16 mouse cellular contexts compared by ENCODE assay signal in genomic region chr19:53080487-53080886, GRCm38 (mm10). TPM values are rescaled to one million over a fixed set of nuclear protein-coding genes. Genes with fewer than 3 reads are reported as not detected.
DNase-seq lines count a peak whose midpoint lies in the region; ATAC-seq and TF ChIP-seq lines count a peak whose summit lies in the region.
"Had no signal": no experiment of that assay in that cellular context is flagged by ENCODE, and none has a peak within 500 bp of the region (broad histone marks: within the 10 kb centered on the region; RNA-seq: fewer than 3 reads in every experiment).

No protein-coding gene starts in this region.

- peak overlapping the region; percentile 66; the same call in 1 of the 2 replicates for H3K27ac ChIP-seq in lung, embryonic 14.5 days (ENCODE audit: low read depth)
- peak overlapping the region; percentile 80 for H3K27ac ChIP-seq in embryonic facial prominence, embryonic 12.5 days
- H3K27ac ChIP-seq in limb, embryonic 10.5 days = peak overlapping the region; percentile 80
- H3K27ac ChIP-seq in stomach, embryonic 14.5 days (ENCODE audit: low read length) = peak overlapping the region; percentile 58; the same call in 1 of the 2 replicates
- H3K27ac ChIP-seq: hindbrain, embryonic 15.5 days; macrophage; midbrain, embryonic 12.5 days had no signal

- TF ChIP-seq CTCF in lung, embryonic 14.5 days (IDR thresholded peaks at IDR 0.05; ENCODE audit: low read depth) = no peak

- no peak for DNase-seq in lung, embryonic 14.5 days
- DNase-seq in lung, adult 18-20 months = no peak
- DNase-seq in limb, embryonic 10.5 days (ENCODE audit: low spot score) = no peak
- no peak for DNase-seq in frontal cortex, postnatal 36 days (ENCODE audit: low spot score in 2 of 2)
- no peak for DNase-seq in heart, adult 8-10 months (ENCODE audit: low spot score)
- DNase-seq in right cerebral cortex, postnatal 25 days = no peak
- DNase-seq: heart, postnatal 4 days; left cerebral cortex, postnatal 4 days had no signal

- no peaks in the 10 kb centered on the region for H3K36me3 ChIP-seq in lung, embryonic 14.5 days (ENCODE audit: insufficient read depth)
- no peaks in the 10 kb centered on the region for H3K36me3 ChIP-seq in embryonic facial prominence, embryonic 12.5 days
- no peaks in the 10 kb centered on the region for H3K36me3 ChIP-seq in limb, embryonic 10.5 days
- H3K36me3 ChIP-seq in stomach, embryonic 14.5 days (ENCODE audit: control insufficient read depth, insufficient read depth, low read length) = no peaks in the 10 kb centered on the region
- H3K36me3 ChIP-seq: embryonic facial prominence, embryonic 13.5 days; hindbrain, embryonic 15.5 days; midbrain, embryonic 12.5 days had no signal

- no peak for ATAC-seq in lung, embryonic 14.5 days (ENCODE audit: insufficient read depth)
- no peak for ATAC-seq in embryonic facial prominence, embryonic 12.5 days (ENCODE audit: insufficient number of reproducible peaks, insufficient read depth, low FRiP score, low TSS enrichment)
- peak; percentile 79 for ATAC-seq in stomach, embryonic 14.5 days (ENCODE audit: insufficient number of reproducible peaks, insufficient read depth, low FRiP score, low read depth)
- ATAC-seq: forebrain, embryonic 16.5 days had no signal

- no peak overlapping the region for H3K4me2 ChIP-seq in lung, embryonic 14.5 days
- H3K4me2 ChIP-seq in embryonic facial prominence, embryonic 12.5 days (replicated peaks) = no peak overlapping the region
- H3K4me2 ChIP-seq in stomach, embryonic 14.5 days (replicated peaks; ENCODE audit: low read depth, low read length) = no peak overlapping the region
- H3K4me2 ChIP-seq: embryonic facial prominence, embryonic 13.5 days; hindbrain, embryonic 15.5 days; midbrain, embryonic 12.5 days had no signal

- peaks cover 45% of the 10 kb centered on the region for H3K4me1 ChIP-seq in lung, embryonic 14.5 days (ENCODE audit: insufficient read depth)
- peaks cover 61% of the 10 kb centered on the region for H3K4me1 ChIP-seq in embryonic facial prominence, embryonic 12.5 days
- H3K4me1 ChIP-seq in limb, embryonic 10.5 days = peaks cover 54% of the 10 kb centered on the region
- peaks cover 45% of the 10 kb centered on the region for H3K4me1 ChIP-seq in stomach, embryonic 14.5 days (ENCODE audit: control insufficient read depth, insufficient read depth, low read length)
- H3K4me1 ChIP-seq: midbrain, embryonic 12.5 days had no signal

- no peaks in the 10 kb centered on the region; the same call in 1 of the 2 replicates for H3K9me3 ChIP-seq in lung, embryonic 14.5 days (ENCODE audit: low read depth, low read length)
- no peaks in the 10 kb centered on the region for H3K9me3 ChIP-seq in embryonic facial prominence, embryonic 12.5 days
- no peaks in the 10 kb centered on the region for H3K9me3 ChIP-seq in limb, embryonic 10.5 days (replicated peaks)
- H3K9me3 ChIP-seq in stomach, embryonic 14.5 days (ENCODE audit: control insufficient read depth, low read depth, low read length) = no peaks in the 10 kb centered on the region
- H3K9me3 ChIP-seq: embryonic facial prominence, embryonic 13.5 days; hindbrain, embryonic 15.5 days had no signal

- H3K9ac ChIP-seq in lung, embryonic 14.5 days = no peak overlapping the region
- no peak overlapping the region for H3K9ac ChIP-seq in embryonic facial prominence, embryonic 12.5 days
- H3K9ac ChIP-seq in stomach, embryonic 14.5 days (replicated peaks; ENCODE audit: low read depth, low read length) = no peak overlapping the region
- H3K9ac ChIP-seq: embryonic facial prominence, embryonic 13.5 days; hindbrain, embryonic 15.5 days; midbrain, embryonic 12.5 days had no signal

- WGBS in lung, embryonic 14.5 days = 36% methylated on average over 3 of the region's 3 CpGs
- 51% methylated on average over 3 of the region's 3 CpGs for WGBS in embryonic facial prominence, embryonic 12.5 days
- 77% methylated on average over 3 of the region's 3 CpGs for WGBS in limb, embryonic 10.5 days
- 43% methylated on average over 3 of the region's 3 CpGs for WGBS in stomach, embryonic 14.5 days

- no peak overlapping the region for H3K4me3 ChIP-seq in lung, embryonic 14.5 days (ENCODE audit: low read depth, low read length)
- no peak overlapping the region for H3K4me3 ChIP-seq in embryonic facial prominence, embryonic 12.5 days
- no peak overlapping the region for H3K4me3 ChIP-seq in limb, embryonic 10.5 days
- no peak overlapping the region for H3K4me3 ChIP-seq in stomach, embryonic 14.5 days (ENCODE audit: low read depth, low read length)
- H3K4me3 ChIP-seq: embryonic facial prominence, embryonic 13.5 days; hindbrain, embryonic 15.5 days; midbrain, embryonic 12.5 days had no signal

- H3K27me3 ChIP-seq in lung, embryonic 14.5 days (ENCODE audit: insufficient read depth, low read length) = no peaks in the 10 kb centered on the region
- H3K27me3 ChIP-seq in embryonic facial prominence, embryonic 12.5 days = no peaks in the 10 kb centered on the region
- no peaks in the 10 kb centered on the region for H3K27me3 ChIP-seq in limb, embryonic 10.5 days (ENCODE audit: low read depth, poor library complexity, severe bottlenecking)
- no peaks in the 10 kb centered on the region for H3K27me3 ChIP-seq in stomach, embryonic 14.5 days (ENCODE audit: control insufficient read depth, insufficient read depth, low read length)
- H3K27me3 ChIP-seq: CH12.LX; embryonic facial prominence, embryonic 13.5 days; hindbrain, embryonic 15.5 days; midbrain, embryonic 12.5 days had no signal

RNA-seq across cellular contexts. Expression of gene Xpnpep1, which starts 40.5 kb away (rescaled TPM):
- polyA plus RNA-seq in lung, embryonic 14.5 days (2014; fragmentation: Nextera tagmentation; extraction: Ambion mirVana) = 196 and 200 TPM in 2 replicates
- polyA plus RNA-seq in embryonic facial prominence, embryonic 12.5 days (2016; fragmentation: Nextera tagmentation; extraction: Ambion mirVana) = 163 and 167 TPM in 2 replicates
- 138 and 152 TPM in 2 replicates for polyA plus RNA-seq in limb, embryonic 10.5 days (2016; fragmentation: Nextera tagmentation; extraction: Ambion mirVana)
- 157 TPM in 2 replicates for polyA plus RNA-seq in stomach, embryonic 14.5 days (2014; fragmentation: Nextera tagmentation; extraction: Ambion mirVana)
- total RNA-seq in heart, adult 8-10 months (2022) = 10 to 100 TPM; 52.4 to 81.0 (median 72.0) TPM

RNA-seq across cellular contexts. Expression of gene Add3, which starts 59.8 kb away (rescaled TPM):
- 119 and 123 TPM in 2 replicates for polyA plus RNA-seq in lung, embryonic 14.5 days (2014; fragmentation: Nextera tagmentation; extraction: Ambion mirVana)
- polyA plus RNA-seq in embryonic facial prominence, embryonic 12.5 days (2016; fragmentation: Nextera tagmentation; extraction: Ambion mirVana) = 83.4 and 90.5 TPM in 2 replicates
- 46.4 and 63.7 TPM in 2 replicates for polyA plus RNA-seq in limb, embryonic 10.5 days (2016; fragmentation: Nextera tagmentation; extraction: Ambion mirVana)
- 85.5 and 93.2 TPM in 2 replicates for polyA plus RNA-seq in stomach, embryonic 14.5 days (2014; fragmentation: Nextera tagmentation; extraction: Ambion mirVana)
- total RNA-seq in heart, adult 8-10 months (2022) = 10 to 100 TPM; 35.7 to 51.4 (median 39.9) TPM
